Comparison of ENCODE assay signal across 8 mouse cellular contexts in genomic region chr1:180510442-180510841, GRCm38 (mm10). TPM values are rescaled to one million over a fixed set of nuclear protein-coding genes. Genes with fewer than 3 reads are reported as not detected.
DNase-seq lines count a peak whose midpoint lies in the region; ATAC-seq and TF ChIP-seq lines count a peak whose summit lies in the region.

No protein-coding gene starts in this region.

- no peaks in the 10 kb centered on the region for H3K9me3 ChIP-seq in lung, postnatal 0 days (ENCODE audit: low read length)
- no peaks in the 10 kb centered on the region for H3K9me3 ChIP-seq in stomach, postnatal 0 days (ENCODE audit: control insufficient read depth, low read length)
- no peaks in the 10 kb centered on the region for H3K9me3 ChIP-seq in hindbrain, embryonic 12.5 days (replicated peaks)

- 24% methylated on average over 15 of the region's 15 CpGs for WGBS in lung, postnatal 0 days
- 19% methylated on average over 15 of the region's 15 CpGs for WGBS in stomach, postnatal 0 days
- 58% methylated on average over 15 of the region's 15 CpGs for WGBS in hindbrain, embryonic 12.5 days

- no peak for TF ChIP-seq EP300 in lung, postnatal 0 days (IDR thresholded peaks at IDR 0.05)
- TF ChIP-seq EP300 in stomach, postnatal 0 days (optimal IDR thresholded peaks at IDR 0.05) = no peak

- no peak for ATAC-seq in cerebellum, adult (ENCODE audit: insufficient number of reproducible peaks, low FRiP score, low TSS enrichment)
- ATAC-seq in lung, postnatal 0 days = peak; percentile 46
- no peak for ATAC-seq in stomach, postnatal 0 days (ENCODE audit: low FRiP score, low TSS enrichment)
- no peak for ATAC-seq in hindbrain, embryonic 12.5 days (ENCODE audit: low FRiP score)
- no peak for ATAC-seq in erythroid progenitor cell, adult 5-6 weeks (replicated peaks; ENCODE audit: low FRiP score, poor library complexity, severe bottlenecking)

- no peak overlapping the region for H3K27ac ChIP-seq in lung, postnatal 0 days (ENCODE audit: low read length)
- H3K27ac ChIP-seq in stomach, postnatal 0 days (replicated peaks) = no peak overlapping the region
- H3K27ac ChIP-seq in hindbrain, embryonic 12.5 days = no peak overlapping the region

- H3K4me2 ChIP-seq in lung, postnatal 0 days (replicated peaks; ENCODE audit: low read depth, low read length) = peak overlapping the region; percentile 36; the same call in 1 of the 2 replicates
- 0 out of 2 replicates have a peak overlapping the region, but pooled peaks have one; percentile 4 for H3K4me2 ChIP-seq in stomach, postnatal 0 days (replicated peaks; ENCODE audit: low read depth)
- no peak overlapping the region for H3K4me2 ChIP-seq in hindbrain, embryonic 12.5 days (replicated peaks)

- no peaks in the 10 kb centered on the region for H3K27me3 ChIP-seq in lung, postnatal 0 days (replicated peaks; ENCODE audit: insufficient read depth, low read length)
- no peaks in the 10 kb centered on the region for H3K27me3 ChIP-seq in stomach, postnatal 0 days (ENCODE audit: control insufficient read depth, insufficient read depth, low read length)
- no peaks in the 10 kb centered on the region for H3K27me3 ChIP-seq in hindbrain, embryonic 12.5 days

- no peak for TF ChIP-seq CTCF in lung, postnatal 0 days (IDR thresholded peaks at IDR 0.05)
- no peak for TF ChIP-seq CTCF in stomach, postnatal 0 days (IDR thresholded peaks at IDR 0.05; ENCODE audit: low read depth)

- H3K36me3 ChIP-seq in lung, postnatal 0 days (ENCODE audit: insufficient read depth, low read length) = no peaks in the 10 kb centered on the region
- no peaks in the 10 kb centered on the region for H3K36me3 ChIP-seq in stomach, postnatal 0 days (ENCODE audit: control insufficient read depth, insufficient read depth, low read length)
- no peaks in the 10 kb centered on the region for H3K36me3 ChIP-seq in hindbrain, embryonic 12.5 days

- H3K9ac ChIP-seq in lung, postnatal 0 days (replicated peaks; ENCODE audit: low read depth) = no peak overlapping the region
- no peak overlapping the region for H3K9ac ChIP-seq in stomach, postnatal 0 days (ENCODE audit: low read length)
- no peak overlapping the region for H3K9ac ChIP-seq in hindbrain, embryonic 12.5 days

- no peaks in the 10 kb centered on the region; the same call in 1 of the 2 replicates for H3K4me1 ChIP-seq in lung, postnatal 0 days (ENCODE audit: insufficient read depth, low read depth, low read length)
- no peaks in the 10 kb centered on the region for H3K4me1 ChIP-seq in stomach, postnatal 0 days (replicated peaks; ENCODE audit: control insufficient read depth, insufficient read depth)
- no peaks in the 10 kb centered on the region for H3K4me1 ChIP-seq in hindbrain, embryonic 12.5 days

- DNase-seq in cerebellum, postnatal 14 days = peak; percentile 40 to 55
- DNase-seq in brain, adult 2 months (ENCODE audit: low read depth, low spot score) = peak; percentile 88
- DNase-seq in kidney, postnatal 10 days = peak; percentile 80
- DNase-seq in lung, postnatal 0 days (ENCODE audit: low spot score) = peak; percentile 56
- no peak for DNase-seq in stomach, postnatal 0 days (ENCODE audit: low spot score)

- H3K4me3 ChIP-seq in lung, postnatal 0 days (ENCODE audit: low read depth, low read length) = no peak overlapping the region
- H3K4me3 ChIP-seq in stomach, postnatal 0 days (ENCODE audit: low read depth, low read length) = no peak overlapping the region
- H3K4me3 ChIP-seq in hindbrain, embryonic 12.5 days = no peak overlapping the region

RNA-seq across cellular contexts. Expression of gene Stum, which starts 27.1 kb away (rescaled TPM):
- 0.07 and 0.08 TPM in 2 replicates for polyA plus RNA-seq in lung, postnatal 0 days (2015; fragmentation: Nextera tagmentation; extraction: Ambion mirVana)
- polyA plus RNA-seq in stomach, postnatal 0 days (2015; fragmentation: Nextera tagmentation; extraction: Ambion mirVana) = 3.5 and 4.3 TPM in 2 replicates
- polyA plus RNA-seq in hindbrain, embryonic 12.5 days (2016; fragmentation: Nextera tagmentation; extraction: Ambion mirVana) = 1.3 and 1.7 TPM in 2 replicates
- not detected in 2 replicates for total RNA-seq in erythroid progenitor cell, adult 5-6 weeks (2015; ENCODE audit: low replicate concordance)
- total RNA-seq in erythroid progenitor cell, adult 5-6 weeks (2017; ENCODE audit: low replicate concordance) = not detected in 2 replicates

RNA-seq across cellular contexts. Expression of gene Parp1, which starts 58.3 kb away (rescaled TPM):
- polyA plus RNA-seq in lung, postnatal 0 days (2015; fragmentation: Nextera tagmentation; extraction: Ambion mirVana) = 21.0 and 23.1 TPM in 2 replicates
- 31.3 and 31.9 TPM in 2 replicates for polyA plus RNA-seq in stomach, postnatal 0 days (2015; fragmentation: Nextera tagmentation; extraction: Ambion mirVana)
- polyA plus RNA-seq in hindbrain, embryonic 12.5 days (2016; fragmentation: Nextera tagmentation; extraction: Ambion mirVana) = 174 and 178 TPM in 2 replicates
- total RNA-seq in erythroid progenitor cell, adult 5-6 weeks (2015; ENCODE audit: low replicate concordance) = 36.4 and 38.6 TPM in 2 replicates
- 20.3 and 21.3 TPM in 2 replicates for total RNA-seq in erythroid progenitor cell, adult 5-6 weeks (2017; ENCODE audit: low replicate concordance)
